Mouse (Mus musculus) testis, adult 2 months (tissue): ENCODE data around the gene Rnf151. TPM values are rescaled to one million over a fixed set of nuclear protein-coding genes. Genes with fewer than 3 reads are reported as not detected.
A peak's percentile ranks its signal among the peaks of the same experiment; 100 is the strongest.

Source experiments
- H3K27ac ChIP-seq: fragments of 200-500 bp; 2 replicates; pipeline ENCODE4 v1.5.1; 2012; ENCODE audit warnings: low read depth, low read length; ENCODE audit not compliant: control insufficient read depth, insufficient read depth
- H3K27me3 ChIP-seq: fragments of 200-500 bp; 2 replicates; pipeline ENCODE4 v1.6.1; 2012; ENCODE audit warnings: mild to moderate bottlenecking, low read length, moderate library complexity; ENCODE audit not compliant: control insufficient read depth, insufficient read depth
- H3K36me3 ChIP-seq: fragments of 200-500 bp; 2 replicates; pipeline ENCODE4 v1.6.1; 2012; ENCODE audit warnings: mild to moderate bottlenecking, low read length; ENCODE audit not compliant: control insufficient read depth, insufficient read depth
- H3K4me1 ChIP-seq: fragments of 200-500 bp; 2 replicates; pipeline ENCODE4 v1.6.1; 2012; ENCODE audit warnings: low read length; ENCODE audit not compliant: control insufficient read depth, insufficient read depth
- H3K4me3 ChIP-seq: fragments of 200-500 bp; 2 replicates; pipeline ENCODE4 v1.5.1; 2012; ENCODE audit warnings: low read depth, mild to moderate bottlenecking, low read length, moderate library complexity, mixed read lengths; ENCODE audit not compliant: control insufficient read depth
- CTCF ChIP-seq: fragments of 200-500 bp; IDR thresholded peaks from 2 replicates; pipeline ENCODE4 v1.5.1; 2012; ENCODE audit warnings: low read depth, mild to moderate bottlenecking, inconsistent platforms, low read length, moderate library complexity; ENCODE audit not compliant: control insufficient read depth, insufficient read depth, insufficient replicate concordance
- POLR2A ChIP-seq: fragments of 200-500 bp; IDR thresholded peaks from 2 replicates; pipeline ENCODE4 v1.6.1; 2012; ENCODE audit warnings: low read depth, mild to moderate bottlenecking, inconsistent platforms, low read length, moderate library complexity; ENCODE audit not compliant: control insufficient read depth
- polyA plus RNA-seq: library from polyadenylated mRNA; depleted of rRNA; stranded (reverse); fragments of >200 nt; gene quantifications from 2 replicates; pipeline ENCODE4 v1.2.3, GENCODE M21; 2012; rRNA removed

Rnf151 gene
- 1,124 and 1,208 TPM in 2 replicates for polyA plus RNA-seq

- Histone ChIP-seq H3K36me3 (no peaks in the 10 kb centered on the region; the same call in 1 of the 2 replicates), H3K4me1 (no peaks in the 10 kb centered on the region), H3K4me3 (peak within 1 kb of the TSS; percentile 96), H3K27me3 (no peaks in the 10 kb centered on the region), H3K27ac (peak within 1 kb of the TSS; percentile 79)
- peak; percentile 84; the same call in 1 of the 2 replicates for TF ChIP-seq POLR2A
- TF ChIP-seq CTCF, result no peak
These were observed at the start of gene Rnf151, which contains the start of gene Rps2 for GRCm38 (mm10) chr17:24717943-24718342. TSS of gene Rnf151 (minus strand) at chr17:24718063. TSS of gene Rps2 (plus strand) at chr17:24718116.

- Histone ChIP-seq H3K27me3 (no peaks in the 10 kb centered on the region), H3K36me3 (no peaks in the 10 kb centered on the region), H3K27ac (no peak overlapping the region), H3K4me3 (no peak overlapping the region), H3K4me1 (no peaks in the 10 kb centered on the region)
- TF ChIP-seq POLR2A, result no peak
- TF ChIP-seq CTCF, result no peak
These were observed 48.5 kb upstream of the Rnf151 start for GRCm38 (mm10) chr17:24766266-24766875.

DNA sequence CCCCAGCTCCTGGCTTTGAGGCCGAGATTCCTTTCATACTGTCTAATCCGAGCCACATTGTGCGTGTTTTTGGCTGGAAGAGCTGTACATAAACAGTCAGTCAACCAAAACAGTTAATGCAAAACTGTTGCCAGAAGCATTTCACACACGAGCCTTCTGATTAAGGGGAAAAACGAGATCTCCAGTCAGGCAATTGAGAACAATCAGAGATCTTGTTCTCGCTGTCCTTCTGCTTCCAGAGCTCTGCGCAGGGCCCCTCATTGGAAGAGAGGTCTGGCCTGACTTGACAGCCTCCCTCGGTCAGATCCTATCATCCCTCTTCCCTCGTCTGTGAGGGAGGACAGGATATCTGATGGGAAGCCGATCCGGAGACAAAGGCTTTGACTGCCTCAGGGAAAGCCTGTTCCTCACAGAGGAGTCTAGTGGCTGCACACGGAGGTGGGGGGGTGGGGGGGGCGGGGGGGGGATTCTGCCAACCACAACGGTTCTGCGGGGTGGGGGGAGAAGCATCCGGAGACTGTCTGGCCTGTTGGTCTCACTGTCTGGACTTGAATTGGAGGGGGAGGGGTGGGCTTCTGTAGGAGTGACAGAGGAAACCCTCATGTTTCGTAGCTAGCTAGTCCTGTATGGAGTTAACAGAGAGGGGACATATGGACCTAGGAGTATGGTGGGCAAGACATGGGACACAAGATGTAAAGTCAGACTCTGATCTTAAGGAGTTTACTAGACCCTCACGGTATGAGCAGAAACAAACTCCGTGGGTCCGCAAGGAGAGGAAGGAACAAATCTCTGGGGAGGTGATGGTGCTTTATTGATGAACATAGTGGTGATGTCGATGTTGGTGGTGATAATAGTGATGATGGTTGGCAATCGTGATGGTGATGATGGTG, 47.4 kb upstream of the Rnf151 start:
- no peaks in the 10 kb centered on the region for H3K27me3 ChIP-seq
- no peaks in the 10 kb centered on the region for H3K4me1 ChIP-seq
- H3K36me3 ChIP-seq, result no peaks in the 10 kb centered on the region
- H3K27ac ChIP-seq, result no peak overlapping the region
- no peak overlapping the region for H3K4me3 ChIP-seq
- no peak for TF ChIP-seq CTCF
- no peak for TF ChIP-seq POLR2A

- TF ChIP-seq CTCF (no peak), POLR2A (no peak)
- Histone ChIP-seq H3K36me3 (no peaks in the 10 kb centered on the region), H3K27ac (no peak overlapping the region), H3K27me3 (no peaks in the 10 kb centered on the region), H3K4me3 (no peak overlapping the region), H3K4me1 (peaks cover 5% of the 10 kb centered on the region)
These were observed 43.3 kb upstream of the Rnf151 start for GRCm38 (mm10) chr17:24761121-24761520.

DNA sequence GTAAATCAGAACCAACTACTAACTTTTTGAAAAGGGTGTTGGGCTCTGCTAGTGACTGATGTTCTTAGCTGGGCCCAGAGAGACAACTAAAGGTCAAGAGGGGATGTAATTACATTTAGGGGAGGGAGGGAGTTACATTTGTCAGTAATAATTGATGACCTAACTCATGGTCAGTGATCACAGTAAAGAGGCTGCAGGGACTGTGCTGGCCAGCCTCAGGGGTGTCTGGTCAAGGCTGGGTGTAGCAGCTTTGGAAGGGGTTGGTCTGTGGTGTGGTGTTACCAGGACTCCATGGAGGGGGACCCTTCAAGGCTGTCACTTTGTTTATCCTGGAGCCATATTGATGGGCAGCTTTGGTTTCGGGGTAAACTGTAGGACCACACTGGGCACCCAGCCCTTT, 39.5 kb upstream of the Rnf151 start:
- H3K4me3 ChIP-seq, result no peak overlapping the region
- peaks cover under 1% of the 10 kb centered on the region for H3K27me3 ChIP-seq
- H3K27ac ChIP-seq, result no peak overlapping the region
- no peaks in the 10 kb centered on the region for H3K36me3 ChIP-seq
- no peak for TF ChIP-seq POLR2A
- TF ChIP-seq CTCF, result no peak
- H3K4me1 ChIP-seq, result peaks cover 14% of the 10 kb centered on the region

DNA sequence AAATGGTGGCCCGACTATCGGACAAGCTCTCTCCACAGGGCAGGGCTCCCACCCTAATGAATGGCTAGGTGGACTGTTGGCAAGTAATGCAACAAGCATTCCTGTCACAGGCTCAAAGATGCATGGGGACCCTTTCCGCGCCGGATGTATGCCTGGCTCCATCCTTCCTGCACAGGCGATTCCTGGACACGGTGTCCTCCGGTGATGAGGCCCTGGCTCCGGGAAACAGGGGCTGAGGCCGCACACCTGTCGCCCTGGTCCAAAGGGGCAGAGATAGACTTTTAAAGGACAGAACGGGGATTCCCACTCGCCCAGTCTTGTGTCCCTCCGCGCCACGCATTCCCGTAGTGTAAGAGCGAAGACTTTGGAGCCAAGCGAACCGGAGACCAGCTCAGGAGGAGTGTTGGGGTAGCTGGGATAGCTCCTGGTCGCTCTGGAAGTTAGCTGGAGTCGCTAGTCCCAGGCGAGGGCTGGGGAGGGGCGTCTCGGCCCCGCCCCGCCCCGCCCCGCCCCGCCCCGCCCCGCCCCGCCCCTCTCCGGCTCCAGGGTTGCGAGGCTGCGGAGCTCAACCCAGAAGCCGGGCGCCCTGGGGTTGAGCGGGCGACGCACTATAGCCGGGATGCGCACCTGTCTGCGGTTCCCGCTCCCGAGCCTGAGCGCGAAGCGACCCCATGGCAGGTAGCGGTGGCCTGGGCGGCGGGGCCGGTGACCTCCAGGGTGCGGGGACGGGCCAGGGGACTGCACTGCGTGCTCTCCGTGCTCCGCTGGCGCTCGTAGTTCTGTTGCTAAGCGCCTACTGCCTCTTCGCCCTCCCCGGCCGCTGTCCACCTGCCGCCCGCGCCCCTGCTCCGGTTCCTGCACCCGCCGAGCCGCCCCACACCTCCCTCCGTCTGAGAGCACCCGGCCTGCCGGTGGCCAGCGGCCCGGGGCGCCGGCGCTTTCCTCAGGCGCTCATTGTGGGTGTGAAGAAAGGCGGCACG, 34.8 kb upstream of the Rnf151 start, which contains the start of gene Hs3st6:
Hs3st6 (plus strand) TSS at position 574 of the 980 bp plus-strand sequence.
- H3K36me3 ChIP-seq, result no peaks in the 10 kb centered on the region
- peak within 1 kb of the TSS; percentile 75 for H3K4me3 ChIP-seq
- no peak within 1 kb of the TSS for H3K27ac ChIP-seq
- peaks cover 13% of the 10 kb centered on the region for H3K4me1 ChIP-seq
- TF ChIP-seq POLR2A (no peak), CTCF (no peak)
- peaks cover 4% of the 10 kb centered on the region for H3K27me3 ChIP-seq
